Mouse (Mus musculus) limb, embryonic 13.5 days (tissue): Measurements from ENCODE around the gene Eef1a1. TPM values are rescaled to one million over a fixed set of nuclear protein-coding genes. Genes with fewer than 3 reads are reported as not detected.
"Not testable (repeated sequence)": the region's sequence is repeated elsewhere in the genome, so short reads cannot be mapped to it uniquely, and the experiment has no call there.

ENCODE experiments used
- ATAC-seq: fragments of 200-750 bp; cut with Nextera tagmentation; 2 replicates; pipeline ENCODE4 v1.8.0; 2017; ENCODE audit warnings: low read depth, moderate number of reproducible peaks, moderate TSS enrichment; ENCODE audit not compliant: low FRiP score
- H3K27ac ChIP-seq: fragments of 300-500 bp; sonication (generic); 2 replicates; pipeline ENCODE4 v1.5.1; 2015; ENCODE audit warnings: inconsistent platforms, mild to moderate bottlenecking, moderate library complexity
- H3K27me3 ChIP-seq: fragments of 300-500 bp; sonication (generic); 2 replicates; pipeline ENCODE4 v1.6.1; 2015; ENCODE audit warnings: mild to moderate bottlenecking, inconsistent platforms
- H3K36me3 ChIP-seq: fragments of 300-500 bp; sonication (generic); 2 replicates; pipeline ENCODE4 v1.6.1; 2015; ENCODE audit warnings: inconsistent platforms, mild to moderate bottlenecking, moderate library complexity
- H3K4me1 ChIP-seq: fragments of 300-500 bp; sonication (generic); 2 replicates; pipeline ENCODE4 v1.6.1; 2015; ENCODE audit warnings: inconsistent platforms
- H3K4me2 ChIP-seq: fragments of 300-500 bp; sonication (generic); replicated peaks from 2 replicates; pipeline ENCODE4 v1.6.1; 2015; ENCODE audit warnings: inconsistent platforms, mild to moderate bottlenecking, moderate library complexity
- H3K4me3 ChIP-seq: fragments of 300-500 bp; sonication (generic); 2 replicates; pipeline ENCODE4 v1.5.1; 2015; ENCODE audit warnings: moderate library complexity, mild to moderate bottlenecking, inconsistent platforms
- H3K9ac ChIP-seq: fragments of 300-500 bp; sonication (generic); 2 replicates; pipeline ENCODE4 v1.6.1; 2015; ENCODE audit warnings: mild to moderate bottlenecking, inconsistent platforms
- H3K9me3 ChIP-seq: fragments of 300-500 bp; sonication (generic); 2 replicates; pipeline ENCODE4 v1.6.1; 2016; ENCODE audit warnings: inconsistent platforms
- WGBS: fragments of 180-500 bp; shearing (Covaris S2); methylation state at CpG from one replicate; pipeline ENCODE4 v1.1.7; 2015; 5-methylcytosine and 5-hydroxymethylcytosine counted together
- polyA plus RNA-seq: library from polyadenylated mRNA; unstranded; fragments of >200 nt; fragmentation: Nextera tagmentation; extraction: Ambion mirVana; gene quantifications from 2 replicates; pipeline ENCODE4 v1.2.1, GENCODE M21; 2015

The Eef1a1 gene
- polyA plus RNA-seq, 1 experiment from 2014 or later = 5,052 TPM

- no peak overlapping the region for H3K9ac ChIP-seq
- ATAC-seq = no peak
- no peaks in the 10 kb centered on the region for H3K9me3 ChIP-seq
- no peak overlapping the region for H3K27ac ChIP-seq
- peak overlapping the region; percentile 85 for H3K4me2 ChIP-seq
- H3K4me1 ChIP-seq = peaks cover 23% of the 10 kb centered on the region
- WGBS = 34% methylated on average over 14 of the region's 14 CpGs
- peak overlapping the region; percentile 51 for H3K4me3 ChIP-seq
- no peaks in the 10 kb centered on the region for H3K27me3 ChIP-seq
- no peaks in the 10 kb centered on the region for H3K36me3 ChIP-seq
Observed at GRCm38 (mm10) chr9:78521689-78522088, 32.7 kb upstream of the Eef1a1 start.

- H3K9ac ChIP-seq = peak overlapping the region; percentile 61
- H3K36me3 ChIP-seq = no peaks in the 10 kb centered on the region
- no peaks in the 10 kb centered on the region for H3K27me3 ChIP-seq
- H3K9me3 ChIP-seq = no peaks in the 10 kb centered on the region
- ATAC-seq = peak; percentile 79
- peak overlapping the region; percentile 39; the same call in 1 of the 2 replicates for H3K27ac ChIP-seq
- peak overlapping the region; percentile 51 for H3K4me3 ChIP-seq
- peak overlapping the region; percentile 85 for H3K4me2 ChIP-seq
- peaks cover 22% of the 10 kb centered on the region for H3K4me1 ChIP-seq
- 3% methylated on average over 40 of the region's 40 CpGs for WGBS
Observed at GRCm38 (mm10) chr9:78520780-78521601, 32.0 kb upstream of the Eef1a1 start.

- ATAC-seq = peak; percentile 74
- Histone ChIP-seq H3K4me3 (peak overlapping the region; percentile 51), H3K4me2 (peak overlapping the region; percentile 85), H3K4me1 (peaks cover 22% of the 10 kb centered on the region), H3K9ac (peak overlapping the region; percentile 61), H3K9me3 (no peaks in the 10 kb centered on the region), H3K27ac (peak overlapping the region; percentile 39; the same call in 1 of the 2 replicates), H3K27me3 (no peaks in the 10 kb centered on the region), H3K36me3 (no peaks in the 10 kb centered on the region)
- 4% methylated on average over 15 of the region's 15 CpGs for WGBS
Observed at GRCm38 (mm10) chr9:78520127-78520779, 31.3 kb upstream of the Eef1a1 start.

- not testable (repeated sequence) for H3K4me2 ChIP-seq, H3K4me3 ChIP-seq, H3K27ac ChIP-seq, H3K9ac ChIP-seq, ATAC-seq, H3K27me3 ChIP-seq, H3K36me3 ChIP-seq, H3K9me3 ChIP-seq
- WGBS = 56% methylated on average over 3 of the region's 3 CpGs
- peaks cover 22% of the 10 kb centered on the region for H3K4me1 ChIP-seq
Observed at GRCm38 (mm10) chr9:78517237-78517636, 28.3 kb upstream of the Eef1a1 start.

GRCm38 (mm10) chr9:78516125-78516524, 27.2 kb upstream of the Eef1a1 start:
- H3K4me3 ChIP-seq = no peak overlapping the region
- peaks cover 15% of the 10 kb centered on the region for H3K4me1 ChIP-seq
- H3K9me3 ChIP-seq = 0 out of 2 replicates have a peak, but pooled peaks cover 5% of the 10 kb centered on the region
- ATAC-seq = no peak
- H3K36me3 ChIP-seq = no peaks in the 10 kb centered on the region
- no peak overlapping the region for H3K27ac ChIP-seq
- WGBS = 66% methylated on average over 3 of the region's 3 CpGs
- no peaks in the 10 kb centered on the region for H3K27me3 ChIP-seq
- H3K9ac ChIP-seq = no peak overlapping the region
- H3K4me2 ChIP-seq = no peak overlapping the region

- Histone ChIP-seq H3K4me3 (no peak overlapping the region), H3K4me2 (no peak overlapping the region), H3K36me3 (no peaks in the 10 kb centered on the region), H3K9ac (no peak overlapping the region), H3K4me1 (0 out of 2 replicates have a peak, but pooled peaks cover under 1% of the 10 kb centered on the region), H3K27ac (no peak overlapping the region), H3K9me3 (0 out of 2 replicates have a peak, but pooled peaks cover 5% of the 10 kb centered on the region), H3K27me3 (no peaks in the 10 kb centered on the region)
- 75% methylated on average over 4 of the region's 4 CpGs for WGBS
- ATAC-seq = no peak
Observed at GRCm38 (mm10) chr9:78514681-78515080, 25.7 kb upstream of the Eef1a1 start.

GRCm38 (mm10) chr9:78513776-78514500, 25.0 kb upstream of the Eef1a1 start:
- no peaks in the 10 kb centered on the region for H3K36me3 ChIP-seq
- H3K9me3 ChIP-seq = 0 out of 2 replicates have a peak, but pooled peaks cover 5% of the 10 kb centered on the region
- WGBS = 71% methylated on average over 6 of the region's 6 CpGs
- no peak overlapping the region; the same call in 1 of the 2 replicates for H3K27ac ChIP-seq
- H3K27me3 ChIP-seq = no peaks in the 10 kb centered on the region
- no peaks in the 10 kb centered on the region for H3K4me1 ChIP-seq
- ATAC-seq = no peak
- no peak overlapping the region for H3K9ac ChIP-seq
- no peak overlapping the region for H3K4me2 ChIP-seq
- H3K4me3 ChIP-seq = no peak overlapping the region

GRCm38 (mm10) chr9:78511705-78512104, 22.8 kb upstream of the Eef1a1 start:
- 93% methylated on average over 5 of the region's 5 CpGs for WGBS
- Histone ChIP-seq H3K27ac (no peak overlapping the region), H3K4me2 (no peak overlapping the region), H3K4me3 (no peak overlapping the region), H3K27me3 (no peaks in the 10 kb centered on the region), H3K36me3 (no peaks in the 10 kb centered on the region), H3K9me3 (0 out of 2 replicates have a peak, but pooled peaks cover 5% of the 10 kb centered on the region), H3K4me1 (no peaks in the 10 kb centered on the region), H3K9ac (no peak overlapping the region)
- ATAC-seq = no peak

- ATAC-seq = no peak
- Histone ChIP-seq H3K4me3 (no peak overlapping the region), H3K27ac (no peak overlapping the region), H3K4me2 (no peak overlapping the region), H3K36me3 (no peaks in the 10 kb centered on the region), H3K4me1 (peaks cover 3% of the 10 kb centered on the region; the same call in 1 of the 2 replicates), H3K9ac (no peak overlapping the region), H3K27me3 (no peaks in the 10 kb centered on the region), H3K9me3 (0 out of 2 replicates have a peak, but pooled peaks cover 5% of the 10 kb centered on the region)
- 87% methylated on average over 16 of the region's 16 CpGs for WGBS
Observed at GRCm38 (mm10) chr9:78508106-78508786, 19.3 kb upstream of the Eef1a1 start.

GRCm38 (mm10) chr9:78506722-78507077, 17.7 kb upstream of the Eef1a1 start:
- 0 out of 2 replicates have a peak, but pooled peaks cover 2% of the 10 kb centered on the region for H3K9me3 ChIP-seq
- 81% methylated on average over 7 of the region's 7 CpGs for WGBS

GRCm38 (mm10) chr9:78506002-78506721, 17.2 kb upstream of the Eef1a1 start:
- Histone ChIP-seq H3K4me3 (no peak overlapping the region), H3K36me3 (no peaks in the 10 kb centered on the region), H3K4me1 (peaks cover 6% of the 10 kb centered on the region; the same call in 1 of the 2 replicates), H3K4me2 (no peak overlapping the region), H3K9me3 (no peaks in the 10 kb centered on the region), H3K27ac (no peak overlapping the region), H3K9ac (no peak overlapping the region), H3K27me3 (no peaks in the 10 kb centered on the region)
- WGBS = 59% methylated on average over 11 of the region's 11 CpGs
- ATAC-seq = no peak

More at GRCm38 (mm10) chr9:78506722-78507077, 17.7 kb upstream of the Eef1a1 start:
- ATAC-seq = no peak
- Histone ChIP-seq H3K9ac (no peak overlapping the region), H3K4me2 (no peak overlapping the region), H3K4me1 (peaks cover 6% of the 10 kb centered on the region; the same call in 1 of the 2 replicates), H3K36me3 (no peaks in the 10 kb centered on the region), H3K4me3 (no peak overlapping the region), H3K27ac (no peak overlapping the region), H3K27me3 (no peaks in the 10 kb centered on the region)
